Mouse (Mus musculus) neural tube, embryonic 11.5 days (tissue): Measurements from ENCODE around the gene Myoz1. TPM values are rescaled to one million over a fixed set of nuclear protein-coding genes. Genes with fewer than 3 reads are reported as not detected.

ENCODE experiments used
- ATAC-seq: fragments of 200-750 bp; cut with Nextera tagmentation; 2 replicates; pipeline ENCODE4 v1.8.0; 2017; ENCODE audit warnings: moderate number of reproducible peaks, mild to moderate bottlenecking, moderate TSS enrichment, moderate library complexity; ENCODE audit not compliant: insufficient read depth, low FRiP score, low TSS enrichment
- DNase-seq: peaks from one replicate; pipeline ENCODE4 v3.0.0-alpha.2; 2015; ENCODE audit warnings: low spot score
- H3K27ac ChIP-seq: fragments of 300-500 bp; sonication (generic); 2 replicates; pipeline ENCODE4 v1.5.1; 2014; ENCODE audit warnings: low read depth, mild to moderate bottlenecking, low read length
- H3K27me3 ChIP-seq: fragments of 300-500 bp; sonication (generic); 2 replicates; pipeline ENCODE4 v1.6.1; 2014; ENCODE audit warnings: mild to moderate bottlenecking, low read length, mixed read lengths; ENCODE audit not compliant: control insufficient read depth, insufficient read depth
- H3K36me3 ChIP-seq: fragments of 300-500 bp; sonication (generic); 2 replicates; pipeline ENCODE4 v1.6.1; 2014; ENCODE audit warnings: mild to moderate bottlenecking, low read length, moderate library complexity, mixed read lengths; ENCODE audit not compliant: control insufficient read depth, insufficient read depth
- H3K4me1 ChIP-seq: fragments of 300-500 bp; sonication (generic); 2 replicates; pipeline ENCODE4 v1.6.1; 2014; ENCODE audit warnings: low read length, mixed read lengths; ENCODE audit not compliant: control insufficient read depth, insufficient read depth
- H3K4me2 ChIP-seq: fragments of 300-500 bp; sonication (generic); 2 replicates; pipeline ENCODE4 v1.6.1; 2014; ENCODE audit warnings: low read depth, mild to moderate bottlenecking, moderate library complexity
- H3K4me3 ChIP-seq: fragments of 300-500 bp; sonication (generic); 2 replicates; pipeline ENCODE4 v1.5.1; 2014; ENCODE audit warnings: low read depth, low read length
- H3K9ac ChIP-seq: fragments of 300-500 bp; sonication (generic); 2 replicates; pipeline ENCODE4 v1.6.1; 2014; ENCODE audit warnings: mild to moderate bottlenecking, low read length
- H3K9me3 ChIP-seq: fragments of 300-500 bp; sonication (generic); 2 replicates; pipeline ENCODE4 v1.6.1; 2016; ENCODE audit warnings: low read length; ENCODE audit not compliant: control insufficient read depth
- WGBS: fragments of 180-500 bp; shearing (Covaris S2); extraction: QIAGEN DNeasy Blood & Tissue Kit; methylation state at CpG from one replicate; pipeline ENCODE4 v1.1.7; 2014; 5-methylcytosine and 5-hydroxymethylcytosine counted together
- polyA plus RNA-seq: library from polyadenylated mRNA; unstranded; fragments of >200 nt; fragmentation: Nextera tagmentation; extraction: Ambion mirVana; gene quantifications from 2 replicates; pipeline ENCODE4 v1.2.1, GENCODE M21; 2014

Gene Myoz1
- polyA plus RNA-seq, 1 experiment from 2014 or later: 0.45 TPM

DNA sequence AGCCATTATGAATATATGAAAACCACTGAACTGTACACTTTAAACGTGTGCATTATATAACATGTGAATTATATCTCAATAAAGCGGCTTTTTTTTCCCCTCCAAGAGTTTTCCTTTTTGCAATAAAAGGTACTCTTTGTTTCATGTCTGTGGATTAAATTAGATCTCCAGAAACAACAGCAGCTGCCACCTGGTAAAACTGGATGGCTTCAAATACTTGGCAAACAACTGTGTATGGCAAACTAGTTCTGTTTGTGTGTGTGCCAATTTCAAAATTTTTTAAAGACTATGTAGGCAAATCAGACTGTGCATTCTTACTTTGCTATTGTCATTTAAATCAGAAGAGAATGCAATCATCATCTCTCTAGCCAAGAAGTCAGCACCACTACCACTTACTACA, 34.4 kb downstream of the Myoz1 start:
- no peaks in the 10 kb centered on the region for H3K4me1 ChIP-seq
- H3K4me3 ChIP-seq: no peak overlapping the region
- WGBS: 92% methylated on average over 2 of the region's 2 CpGs
- H3K27me3 ChIP-seq: no peaks in the 10 kb centered on the region
- no peak overlapping the region for H3K4me2 ChIP-seq
- ATAC-seq: no peak
- no peak overlapping the region for H3K9ac ChIP-seq
- no peak for DNase-seq
- no peak overlapping the region for H3K27ac ChIP-seq
- no peaks in the 10 kb centered on the region for H3K36me3 ChIP-seq
- H3K9me3 ChIP-seq: no peaks in the 10 kb centered on the region

DNA sequence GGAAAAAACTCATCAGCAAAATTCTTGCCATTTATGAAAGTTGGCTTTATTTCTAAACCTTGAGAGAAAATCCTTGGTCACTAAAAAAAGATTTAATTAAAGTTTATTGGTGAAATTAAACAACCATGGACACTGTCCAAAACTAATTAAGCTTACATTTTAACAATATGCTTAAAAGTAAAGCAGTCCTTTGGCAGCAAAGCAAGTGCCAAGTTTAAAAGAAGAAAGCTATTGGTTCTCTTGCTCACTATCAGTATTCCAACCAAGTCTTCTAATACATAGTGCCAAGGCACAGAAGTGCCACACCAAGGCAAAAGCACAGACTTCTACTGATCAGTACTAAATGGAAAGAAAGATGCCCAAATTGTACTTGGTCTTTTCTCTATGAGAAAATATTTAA, 37.2 kb downstream of the Myoz1 start:
- no peaks in the 10 kb centered on the region for H3K4me1 ChIP-seq
- H3K27ac ChIP-seq: no peak overlapping the region
- no peaks in the 10 kb centered on the region for H3K36me3 ChIP-seq
- H3K9me3 ChIP-seq: no peaks in the 10 kb centered on the region
- H3K9ac ChIP-seq: no peak overlapping the region
- no peaks in the 10 kb centered on the region for H3K27me3 ChIP-seq
- ATAC-seq (no peak), DNase-seq (no peak)
- no peak overlapping the region for H3K4me2 ChIP-seq
- no peak overlapping the region for H3K4me3 ChIP-seq

DNA sequence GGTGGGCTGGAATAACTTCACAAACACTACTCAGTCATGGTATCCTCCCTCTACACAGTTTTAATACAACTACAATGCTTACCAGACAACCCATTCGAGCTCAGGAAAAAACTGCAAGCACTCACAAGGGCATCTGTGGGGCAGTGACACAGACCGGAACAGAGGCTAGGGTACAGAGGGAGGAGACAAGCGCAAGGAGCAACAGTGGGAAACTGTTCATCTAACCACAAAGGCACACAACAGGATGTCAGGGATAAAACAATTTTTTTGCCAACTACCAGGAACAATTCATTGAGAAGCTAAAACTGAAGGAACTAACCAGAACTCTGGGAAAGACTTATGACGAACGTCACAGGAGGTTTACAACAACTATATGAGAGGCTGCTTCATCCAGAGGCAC, 38.1 kb downstream of the Myoz1 start:
- no peaks in the 10 kb centered on the region for H3K27me3 ChIP-seq
- ATAC-seq (no peak), DNase-seq (no peak)
- no peaks in the 10 kb centered on the region for H3K4me1 ChIP-seq
- no peaks in the 10 kb centered on the region for H3K9me3 ChIP-seq
- no peak overlapping the region for H3K4me2 ChIP-seq
- no peaks in the 10 kb centered on the region for H3K36me3 ChIP-seq
- no peak overlapping the region for H3K4me3 ChIP-seq
- H3K27ac ChIP-seq: no peak overlapping the region
- no peak overlapping the region for H3K9ac ChIP-seq
- WGBS: 82% methylated on average over 5 of the region's 5 CpGs

DNA sequence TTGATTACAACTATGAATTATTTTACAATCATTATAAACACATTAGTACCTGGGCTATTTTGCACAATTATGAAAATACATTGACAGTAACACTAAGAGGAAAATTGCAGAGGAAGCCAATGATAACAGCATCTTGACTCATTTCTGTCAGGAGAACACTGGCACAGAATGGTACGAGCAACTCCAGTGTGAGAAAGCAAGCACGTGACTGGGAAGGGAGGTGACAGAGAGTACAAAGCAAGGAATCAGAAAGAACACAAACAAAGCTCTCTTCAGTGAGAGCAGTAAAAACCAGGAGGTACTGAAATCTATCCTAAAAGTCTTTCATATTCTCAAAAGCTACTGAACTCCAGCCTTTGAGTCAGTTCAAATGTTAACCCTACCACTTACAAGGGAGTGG, 39.9 kb downstream of the Myoz1 start:
- 32% methylated on average over 2 of the region's 2 CpGs for WGBS
- no peak for DNase-seq
- no peak for ATAC-seq

DNA sequence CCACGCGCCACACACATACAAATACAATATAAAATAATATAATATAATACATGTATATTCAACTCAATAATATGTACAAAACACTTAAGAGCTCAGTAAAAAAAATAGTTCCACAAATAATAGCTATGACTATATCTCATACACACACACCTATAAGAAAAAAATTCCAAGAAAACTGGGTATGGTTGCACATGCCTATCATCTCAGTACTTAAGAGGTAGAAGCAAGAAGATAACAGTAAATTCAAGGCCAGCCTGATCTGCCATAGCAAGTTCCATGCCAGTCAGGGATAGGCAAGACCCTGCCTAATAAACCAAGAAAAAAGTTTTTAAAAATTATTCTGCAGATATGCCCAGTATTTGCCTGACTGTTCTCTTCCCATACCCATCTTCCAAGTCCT, 41.3 kb downstream of the Myoz1 start:
- Histone ChIP-seq H3K36me3 (no peaks in the 10 kb centered on the region), H3K27me3 (no peaks in the 10 kb centered on the region), H3K9me3 (no peaks in the 10 kb centered on the region), H3K4me2 (no peak overlapping the region), H3K27ac (no peak overlapping the region), H3K9ac (no peak overlapping the region), H3K4me1 (no peaks in the 10 kb centered on the region), H3K4me3 (no peak overlapping the region)
- ATAC-seq (no peak), DNase-seq (no peak)
- 100% methylated on average over 2 of the region's 2 CpGs for WGBS

More for the DNA sequence above, 39.9 kb downstream of the Myoz1 start:
- H3K27me3 ChIP-seq: no peaks in the 10 kb centered on the region
- no peak overlapping the region for H3K4me2 ChIP-seq
- H3K9me3 ChIP-seq: no peaks in the 10 kb centered on the region
- H3K4me3 ChIP-seq: no peak overlapping the region
- H3K4me1 ChIP-seq: no peaks in the 10 kb centered on the region
- no peak overlapping the region for H3K27ac ChIP-seq
- no peak overlapping the region for H3K9ac ChIP-seq
- H3K36me3 ChIP-seq: no peaks in the 10 kb centered on the region

DNA sequence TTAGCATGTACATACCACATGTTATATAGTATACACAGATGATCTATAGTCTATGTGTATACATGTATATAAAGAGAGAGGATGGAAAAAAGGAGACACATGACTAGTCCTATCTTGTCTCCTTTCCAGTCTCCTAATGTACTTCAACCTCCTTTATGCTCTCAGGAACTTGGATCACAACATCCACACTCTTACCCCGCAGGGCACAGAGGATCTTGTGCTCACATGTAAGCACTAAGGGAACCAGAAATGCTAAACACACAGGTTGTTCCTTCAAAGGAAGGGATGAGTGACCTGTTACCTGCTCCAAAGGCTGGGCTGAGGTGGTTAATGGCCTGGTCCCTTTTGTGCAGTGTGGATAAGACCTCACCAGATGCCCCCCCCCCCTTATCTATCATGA, 43.5 kb downstream of the Myoz1 start:
- Histone ChIP-seq H3K27me3 (no peaks in the 10 kb centered on the region), H3K9me3 (no peaks in the 10 kb centered on the region), H3K4me1 (no peaks in the 10 kb centered on the region), H3K36me3 (no peaks in the 10 kb centered on the region), H3K27ac (no peak overlapping the region), H3K4me2 (no peak overlapping the region), H3K4me3 (no peak overlapping the region), H3K9ac (no peak overlapping the region)
- ATAC-seq: no peak
- 100% methylated on average over 1 of the region's 1 CpGs for WGBS
- DNase-seq: no peak

DNA sequence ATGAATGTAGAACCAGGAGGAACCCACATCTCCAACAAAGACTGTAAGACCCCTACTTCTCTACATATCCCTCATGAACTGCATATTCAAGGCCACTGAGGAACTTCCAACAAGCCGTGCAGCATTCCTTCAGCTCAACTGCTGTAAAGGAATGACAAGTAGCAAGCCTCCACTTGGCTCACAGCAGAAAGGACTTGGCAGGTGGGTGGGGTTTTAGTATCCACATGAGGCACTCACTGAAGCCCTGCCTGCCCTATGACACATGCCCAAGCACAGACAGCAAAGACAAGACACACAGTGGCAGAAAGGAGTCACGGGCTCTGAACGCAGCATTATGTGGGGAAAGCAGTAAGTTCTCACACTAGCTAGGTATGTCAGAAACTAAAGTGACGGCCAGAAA, 46.2 kb downstream of the Myoz1 start:
- 84% methylated on average over 4 of the region's 4 CpGs for WGBS
- no peaks in the 10 kb centered on the region for H3K27me3 ChIP-seq
- no peak overlapping the region for H3K4me3 ChIP-seq
- DNase-seq (no peak), ATAC-seq (no peak)
- H3K27ac ChIP-seq: no peak overlapping the region
- H3K4me1 ChIP-seq: no peaks in the 10 kb centered on the region
- peaks cover 5% of the 10 kb centered on the region; the same call in 1 of the 2 replicates for H3K36me3 ChIP-seq
- H3K4me2 ChIP-seq: no peak overlapping the region
- H3K9me3 ChIP-seq: no peaks in the 10 kb centered on the region
- no peak overlapping the region for H3K9ac ChIP-seq

DNA sequence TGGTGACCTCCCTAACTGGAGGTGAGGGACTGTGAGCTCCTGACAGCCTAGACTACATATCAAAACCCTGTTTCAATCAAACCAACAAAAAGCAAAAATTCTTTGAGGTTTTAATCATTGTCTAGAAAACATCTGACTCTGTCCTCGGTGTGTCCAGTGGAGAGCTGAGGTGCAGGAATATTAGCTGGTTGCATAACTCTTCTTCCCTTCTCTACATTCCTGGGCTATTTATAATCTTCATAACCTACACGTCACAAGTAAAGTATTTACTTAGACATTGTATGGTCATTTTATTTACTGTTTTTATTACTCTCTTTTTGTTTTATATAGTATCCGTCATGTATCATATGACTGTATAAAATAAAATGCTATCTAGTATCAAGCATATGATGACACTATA, 46.8 kb downstream of the Myoz1 start:
- H3K9me3 ChIP-seq: no peaks in the 10 kb centered on the region
- H3K27me3 ChIP-seq: no peaks in the 10 kb centered on the region
- H3K9ac ChIP-seq: no peak overlapping the region
- DNase-seq (no peak), ATAC-seq (no peak)
- H3K4me1 ChIP-seq: no peaks in the 10 kb centered on the region
- no peak overlapping the region for H3K4me3 ChIP-seq
- 88% methylated on average over 3 of the region's 3 CpGs for WGBS
- peaks cover 5% of the 10 kb centered on the region; the same call in 1 of the 2 replicates for H3K36me3 ChIP-seq
- no peak overlapping the region for H3K4me2 ChIP-seq
- no peak overlapping the region for H3K27ac ChIP-seq

DNA sequence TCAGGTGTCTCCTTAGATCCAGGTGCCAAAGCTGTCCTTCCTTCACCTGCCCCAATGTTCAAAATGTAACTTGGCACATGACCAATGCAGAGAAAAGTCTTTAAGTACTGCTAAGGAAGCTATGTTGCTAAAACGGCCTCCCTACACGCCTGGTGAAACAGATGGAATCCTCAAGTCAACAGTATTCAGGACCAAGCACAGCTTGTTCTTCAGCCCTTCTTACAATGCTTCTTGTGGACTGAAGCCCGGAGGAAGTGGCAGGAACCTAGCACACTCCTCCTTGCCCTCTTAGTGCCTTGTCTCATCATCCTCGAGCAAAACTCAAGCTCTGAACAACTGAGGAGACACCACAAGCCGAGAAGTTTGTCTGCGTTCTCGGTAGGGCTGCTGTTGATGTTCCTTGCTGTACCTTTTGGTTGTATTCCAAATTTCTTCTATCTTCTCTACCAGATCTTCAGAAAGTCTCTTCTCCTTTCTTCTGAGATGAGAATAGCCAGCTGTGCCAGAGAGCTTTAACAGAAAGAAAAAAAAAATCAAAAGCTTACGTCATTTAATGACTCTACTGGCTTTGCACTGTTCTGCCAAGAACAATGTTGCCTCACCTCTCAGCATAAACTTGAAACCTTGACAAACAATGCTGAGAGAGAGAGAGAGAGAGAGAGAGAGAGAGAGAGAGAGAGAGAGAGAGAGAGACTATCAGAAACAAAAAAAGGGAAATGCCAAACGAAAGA, 48.8 kb downstream of the Myoz1 start:
- no peak overlapping the region for H3K27ac ChIP-seq
- WGBS: 90% methylated on average over 9 of the region's 9 CpGs
- no peaks in the 10 kb centered on the region for H3K9me3 ChIP-seq
- DNase-seq (no peak), ATAC-seq (no peak)
- H3K27me3 ChIP-seq: no peaks in the 10 kb centered on the region
- H3K4me3 ChIP-seq: no peak overlapping the region
- peaks cover 5% of the 10 kb centered on the region; the same call in 1 of the 2 replicates for H3K36me3 ChIP-seq
- no peak overlapping the region for H3K9ac ChIP-seq
- H3K4me2 ChIP-seq: no peak overlapping the region
- no peaks in the 10 kb centered on the region for H3K4me1 ChIP-seq
